Mouse (Mus musculus) CH12.LX (cell line): ENCODE measurements around the gene Slc6a9. TPM values are rescaled to one million over a fixed set of nuclear protein-coding genes. Genes with fewer than 3 reads are reported as not detected.

Experiments used
- DNase-seq: peaks from one replicate; pipeline ENCODE4 v3.0.0-alpha.2; 2013; ENCODE audit errors: extremely low read depth
- H3K27ac ChIP-seq: 2 replicates; pipeline ENCODE4 v1.5.1; 2012; ENCODE audit warnings: low read depth, mild to moderate bottlenecking, control low read depth, moderate library complexity; ENCODE audit not compliant: insufficient read depth
- H3K27me3 ChIP-seq: replicated peaks from 2 replicates; pipeline ENCODE3; 2012; ENCODE audit warnings: inconsistent platforms
- H3K36me3 ChIP-seq, 2 experiments: replicated peaks in 1 of 2; 2 replicates each; pipeline versions ENCODE3 to v1.6.1; 2012; ENCODE audit warnings: inconsistent platforms in 1 of 2, low read length in 1 of 2, mild to moderate bottlenecking in 1 of 2, mixed read lengths in 1 of 2, moderate library complexity in 1 of 2; ENCODE audit not compliant: control insufficient read depth in 1 of 2, insufficient read depth in 1 of 2
- H3K4me1 ChIP-seq, 2 experiments: 2 replicates each; pipeline ENCODE4 v1.6.1; 2012; ENCODE audit warnings: inconsistent platforms in 1 of 2, moderate library complexity in 1 of 2; ENCODE audit not compliant: insufficient read depth in 2 of 2, control insufficient read depth in 1 of 2
- H3K4me2 ChIP-seq: 2 replicates; pipeline ENCODE4 v1.6.1; 2012; ENCODE audit warnings: low read depth, mild to moderate bottlenecking, control low read depth; ENCODE audit not compliant: poor library complexity, insufficient read depth, severe bottlenecking
- H3K4me3 ChIP-seq, 3 experiments: fragments of 150-350 bp in 1 of 3; sonication (generic) in 1 of 3; replicated peaks in 1 of 3; 2 replicates each; pipeline versions ENCODE3 to v1.5.1; 2011 to 2012; ENCODE audit warnings: low read depth in 2 of 3, low read length in 2 of 3, mild to moderate bottlenecking in 2 of 3, moderate library complexity in 2 of 3, control low read depth in 1 of 3, improper control_type of control experiment in 1 of 3, inconsistent platforms in 1 of 3, mixed read lengths in 1 of 3; ENCODE audit not compliant: poor library complexity in 1 of 3
- H3K79me2 ChIP-seq: replicated peaks from 2 replicates; pipeline ENCODE4 v1.6.1; 2012; ENCODE audit warnings: mild to moderate bottlenecking, moderate library complexity; ENCODE audit not compliant: control insufficient read depth, poor library complexity, insufficient read depth, severe bottlenecking; ENCODE audit errors: extremely low read depth
- H3K9ac ChIP-seq: 2 replicates; pipeline ENCODE4 v1.6.1; 2012; ENCODE audit warnings: low read depth, mild to moderate bottlenecking, control low read depth, moderate library complexity; ENCODE audit not compliant: insufficient read depth
- H3K9me3 ChIP-seq: replicated peaks from 2 replicates; pipeline ENCODE3; 2012; ENCODE audit warnings: low read length, inconsistent platforms, mixed read lengths
- BHLHE40 ChIP-seq: IDR thresholded peaks from 2 replicates; pipeline ENCODE4 v1.6.1; 2011; ENCODE audit warnings: mild to moderate bottlenecking, low read depth, low read length, improper control_type of control experiment
- CTCF ChIP-seq, 2 experiments: IDR thresholded peaks in 1 of 2; conservative IDR thresholded peaks in 1 of 2; 2 replicates each; pipeline ENCODE4 v1.5.1; 2011 to 2012; ENCODE audit warnings: low read depth in 2 of 2, low read length in 2 of 2, improper control_type of control experiment in 1 of 2, inconsistent platforms in 1 of 2, mild to moderate bottlenecking in 1 of 2, moderate library complexity in 1 of 2
- KAT2A ChIP-seq: IDR thresholded peaks from 2 replicates; pipeline ENCODE4 v1.6.1; 2012; ENCODE audit warnings: low read length, improper control_type of control experiment, inconsistent platforms; ENCODE audit not compliant: insufficient replicate concordance
- MAFK ChIP-seq: IDR thresholded peaks from 2 replicates; pipeline ENCODE4 v1.6.1; 2011; ENCODE audit warnings: low read length, improper control_type of control experiment; ENCODE audit not compliant: insufficient replicate concordance
- MXI1 ChIP-seq: IDR thresholded peaks from 2 replicates; pipeline ENCODE4 v1.6.1; 2011; ENCODE audit warnings: mild to moderate bottlenecking, low read depth, low read length, improper control_type of control experiment
- NELFE ChIP-seq: IDR thresholded peaks from 2 replicates; pipeline ENCODE4 v1.6.1; 2011; ENCODE audit warnings: low read depth, low read length, improper control_type of control experiment
- NRF1 ChIP-seq: IDR thresholded peaks from 2 replicates; pipeline ENCODE4 v1.6.1; 2014; ENCODE audit warnings: low read depth, mild to moderate bottlenecking, inconsistent platforms, low read length, improper control_type of control experiment, moderate library complexity
- POLR2A ChIP-seq: IDR thresholded peaks from 2 replicates; pipeline ENCODE4 v1.6.1; 2011; ENCODE audit warnings: low read depth, mild to moderate bottlenecking, improper control_type of control experiment, low read length
- POLR2AphosphoS2 ChIP-seq: IDR thresholded peaks from 2 replicates; pipeline ENCODE4 v1.6.1; 2011; ENCODE audit warnings: low read depth, low read length, improper control_type of control experiment
- RCOR1 ChIP-seq: conservative IDR thresholded peaks from 2 replicates; pipeline ENCODE4 v1.6.1; 2012; ENCODE audit warnings: low read depth, mild to moderate bottlenecking, inconsistent platforms, low read length, improper control_type of control experiment
- SIN3A ChIP-seq: IDR thresholded peaks from 2 replicates; pipeline ENCODE4 v1.6.1; 2012; ENCODE audit warnings: low read length, improper control_type of control experiment, inconsistent platforms
- TCF12 ChIP-seq: IDR thresholded peaks from 2 replicates; pipeline ENCODE4 v1.6.1; 2014; ENCODE audit warnings: low read depth, mild to moderate bottlenecking, inconsistent platforms, low read length, improper control_type of control experiment
- USF2 ChIP-seq: conservative IDR thresholded peaks from 2 replicates; pipeline ENCODE4 v1.6.1; 2011; ENCODE audit warnings: low read depth, low read length, improper control_type of control experiment
- ZC3H11A ChIP-seq: IDR thresholded peaks from 2 replicates; pipeline ENCODE4 v1.6.1; 2012; ENCODE audit warnings: low read depth, mild to moderate bottlenecking, inconsistent platforms, low read length, improper control_type of control experiment
- ZMIZ1 ChIP-seq: IDR thresholded peaks from 2 replicates; pipeline ENCODE4 v1.6.1; 2012; ENCODE audit warnings: low read depth, mild to moderate bottlenecking, inconsistent platforms, low read length, improper control_type of control experiment
- ZNF384 ChIP-seq: IDR thresholded peaks from 2 replicates; pipeline ENCODE4 v1.6.1; 2012; ENCODE audit warnings: low read depth, low read length, improper control_type of control experiment, inconsistent platforms
- dilution Hi-C: fragments of 300-500 bp; cut with MboI; formaldehyde crosslinking; loops from 2 replicates; pipeline ENCODE4 v1.14.3; 2020; ENCODE audit warnings: low sequenced_read_pairs; ENCODE audit not compliant: extremely low pct_unique_long_range_greater_than_20kb, extremely low pct_ligation_motif_present
- in situ Hi-C: fragments of 300-500 bp; cut with MboI; formaldehyde crosslinking; loops from 3 replicates; pipeline ENCODE4 v1.14.3; 2019; ENCODE audit warnings: low sequenced_read_pairs, low pct_ligation_motif_present, low pct_unique_long_range_greater_than_20kb, mixed read lengths
- polyA plus RNA-seq: library from polyadenylated mRNA; unstranded; fragments of >175 nt; gene quantifications from 2 replicates; pipeline ENCODE4 v1.2.1, GENCODE M21; 2012; ENCODE audit warnings: low read depth; ENCODE audit not compliant: insufficient read length
- total RNA-seq, 2 experiments: library from RNA; depleted of rRNA; stranded (reverse); fragments of 300-350 nt in 1 of 2; fragments of >200 nt in 1 of 2; gene quantifications; 2 replicates each; pipeline ENCODE4 v1.2.3; 2012 to 2014

The Slc6a9 gene
- total and polyA plus RNA-seq, 3 experiments: 4.0 to 15.6 (median 9.1) TPM

DNA sequence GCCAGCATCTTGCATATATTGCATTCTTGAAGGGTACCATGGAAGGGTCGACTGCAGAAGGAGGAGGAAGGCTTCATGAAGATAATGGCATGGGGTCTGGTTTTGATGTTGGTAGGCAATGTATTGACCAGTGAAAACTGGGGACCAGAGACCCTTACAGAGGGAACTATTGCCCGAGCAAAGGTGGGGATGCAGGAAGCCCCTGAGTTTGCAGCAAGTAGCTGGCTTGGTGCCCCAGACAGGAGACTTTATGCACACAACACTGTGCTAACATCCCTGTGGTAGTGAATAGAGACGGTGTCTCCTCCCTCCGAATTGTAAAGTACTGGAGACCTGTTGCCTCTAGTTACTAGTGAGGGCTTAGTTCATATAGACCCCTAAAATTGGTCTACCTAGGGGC, 3.0 kb downstream of the Slc6a9 start:
- no peak overlapping the region for H3K4me3 ChIP-seq
- in situ Hi-C loops: loop anchor here (25.0 kb wide), 1 partner anchor 250 kb away; no protein-coding TSS in a partner anchor
- peaks cover 3 to 30% of the 10 kb centered on the region in 2 experiments; a peak in 3 of 4 replicates for H3K4me1 ChIP-seq
- DNase-seq: no peak
- no peaks in the 10 kb centered on the region for H3K79me2 ChIP-seq
- dilution Hi-C loops: no loop called here
- H3K27ac ChIP-seq: no peak overlapping the region
- H3K4me2 ChIP-seq: no peak overlapping the region
- peaks cover 10% of the 10 kb centered on the region for H3K27me3 ChIP-seq
- H3K9ac ChIP-seq: no peak overlapping the region
- no peaks in the 10 kb centered on the region for H3K9me3 ChIP-seq
- peaks cover 0 to 38% of the 10 kb centered on the region in 2 experiments for H3K36me3 ChIP-seq
- no peak for TF ChIP-seq MXI1

DNA sequence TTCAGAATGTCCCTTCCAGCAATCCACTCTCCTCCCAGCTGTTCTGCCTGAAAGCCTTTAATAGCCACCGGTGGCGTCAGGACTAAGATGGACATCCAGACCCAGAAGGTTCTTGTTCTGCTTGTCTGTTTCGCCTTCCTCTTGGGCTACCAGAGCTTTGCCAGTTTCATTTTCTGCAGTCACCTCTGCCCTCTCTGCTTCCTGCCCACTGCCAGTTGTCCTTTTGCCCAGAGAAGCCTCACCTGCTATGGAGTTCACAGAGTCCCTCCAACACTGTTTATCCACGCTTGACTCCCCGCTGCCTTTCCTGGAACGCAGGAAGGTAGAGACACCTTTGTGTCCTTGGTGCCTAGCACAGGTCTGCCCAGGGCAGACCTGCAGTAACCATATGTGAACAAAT, 5.1 kb downstream of the Slc6a9 start:
- DNase-seq: no peak
- peaks cover 3 to 24% of the 10 kb centered on the region in 2 experiments; a peak in 3 of 4 replicates for H3K4me1 ChIP-seq
- H3K79me2 ChIP-seq: no peaks in the 10 kb centered on the region
- TF ChIP-seq NRF1: no peak
- no peak for TF ChIP-seq SIN3A
- no peak for TF ChIP-seq NELFE
- no peak for TF ChIP-seq RCOR1
- no peak for TF ChIP-seq POLR2A
- no peak for TF ChIP-seq POLR2AphosphoS2
- no peak overlapping the region for H3K4me3 ChIP-seq
- H3K27ac ChIP-seq: no peak overlapping the region
- no peak overlapping the region for H3K4me2 ChIP-seq
- H3K9me3 ChIP-seq: no peaks in the 10 kb centered on the region
- dilution Hi-C loops (no loop called here), in situ Hi-C loops (loop anchor here (25.0 kb wide), 1 partner anchor 248 kb away; no protein-coding TSS in a partner anchor)
- H3K9ac ChIP-seq: no peak overlapping the region
- H3K36me3 ChIP-seq: peaks cover 3 to 51% of the 10 kb centered on the region in 2 experiments
- H3K27me3 ChIP-seq: peaks cover 5% of the 10 kb centered on the region

DNA sequence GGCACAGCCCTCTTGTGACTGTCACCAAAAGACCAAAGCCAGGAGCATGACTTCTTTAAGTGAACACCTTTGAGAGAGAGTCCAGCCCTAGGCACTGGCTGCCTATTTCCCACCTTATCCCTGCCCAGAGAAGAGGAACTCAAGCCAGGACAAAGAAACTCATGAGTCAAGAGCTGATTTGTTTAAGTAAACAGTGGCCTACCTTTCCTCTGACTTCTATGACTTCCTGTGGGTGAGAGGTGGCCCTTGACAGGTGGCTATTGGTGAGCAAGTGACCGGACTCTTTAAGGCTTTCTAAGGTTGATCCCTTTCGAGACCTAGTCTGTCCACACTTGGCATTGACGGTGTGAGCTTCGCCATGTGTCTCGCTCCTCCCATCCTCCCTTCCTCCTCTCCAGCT, 6.5 kb downstream of the Slc6a9 start:
- H3K36me3 ChIP-seq: peaks cover 11 to 66% of the 10 kb centered on the region in 2 experiments
- in situ Hi-C loops: loop anchor here (25.0 kb wide), 1 partner anchor 246 kb away; no protein-coding TSS in a partner anchor
- DNase-seq: no peak
- no peaks in the 10 kb centered on the region for H3K27me3 ChIP-seq
- TF ChIP-seq TCF12 (no peak), BHLHE40 (no peak), ZC3H11A (no peak), MXI1 (no peak), CTCF (conservative IDR thresholded peaks at IDR 0.05 in 1 of 2, IDR thresholded peaks at IDR 0.05 in 1 of 2; ENCODE audit: low read depth in 2 of 2, low read length in 2 of 2) (no peak), KAT2A (no peak), MAFK (no peak), NRF1 (no peak), POLR2AphosphoS2 (no peak), ZMIZ1 (no peak), USF2 (no peak), ZNF384 (no peak), POLR2A (no peak)
- H3K4me3 ChIP-seq: no peak overlapping the region
- H3K4me1 ChIP-seq: peaks cover 0 to 23% of the 10 kb centered on the region in 2 experiments; a peak in 3 of 4 replicates
- H3K79me2 ChIP-seq: no peaks in the 10 kb centered on the region
- no peak overlapping the region for H3K4me2 ChIP-seq
- no peak overlapping the region for H3K27ac ChIP-seq
- no peak overlapping the region for H3K9ac ChIP-seq
- dilution Hi-C loops: no loop called here
- no peaks in the 10 kb centered on the region for H3K9me3 ChIP-seq
